Comparison of ENCODE assay signal across 17 mouse cellular contexts in the genomic region with DNA sequence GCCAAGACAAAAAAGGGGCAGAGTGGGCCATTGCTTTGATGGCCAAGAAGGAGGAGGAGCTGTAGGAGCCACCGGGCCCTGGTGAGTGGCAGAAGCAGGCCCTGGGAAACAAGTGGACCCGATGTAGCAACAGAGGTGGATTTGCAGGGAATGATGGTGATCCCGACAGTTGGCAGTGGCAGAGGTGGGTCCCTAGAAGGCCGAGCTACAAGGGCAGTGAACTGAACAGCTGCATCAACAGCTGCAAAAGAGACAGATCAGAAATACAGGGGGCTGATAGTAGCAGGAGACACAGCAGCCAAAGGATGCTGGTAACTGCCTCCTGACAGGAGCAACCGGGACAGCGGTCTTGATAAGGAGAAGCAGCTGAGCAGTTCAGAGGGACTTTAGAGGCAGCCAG.
"Had no signal": no experiment of that assay in that cellular context is flagged by ENCODE, and none has a peak within 500 bp of the region (broad histone marks: within the 10 kb centered on the region; RNA-seq: fewer than 3 reads in every experiment).

No protein-coding gene starts in this region.

- H3K27ac ChIP-seq: kidney, embryonic 15.5 days; left cerebral cortex, adult 2 months; liver, embryonic 12.5 days; midbrain, embryonic 13.5 days; neural tube, embryonic 15.5 days; stomach, embryonic 15.5 days had no signal

- DNase-seq: kidney, adult 2 months; kidney, postnatal 14 days; lung, embryonic 14.5 days; lung, postnatal 10 days; lung, postnatal 4 days; retina, postnatal 1 day; right cerebral cortex, postnatal 14 days; thymus, adult 2 months; thymus, postnatal 25 days had no signal

- ATAC-seq: intestine, embryonic 16.5 days; liver, embryonic 12.5 days; midbrain, embryonic 13.5 days had no signal

- H3K4me3 ChIP-seq: kidney, embryonic 15.5 days; left cerebral cortex, adult 2 months; liver, embryonic 12.5 days; megakaryocyte, embryonic 14.5 days; midbrain, embryonic 13.5 days; neural tube, embryonic 15.5 days; stomach, embryonic 15.5 days had no signal

- H3K36me3 ChIP-seq: kidney, embryonic 15.5 days; liver, embryonic 12.5 days; midbrain, embryonic 13.5 days; neural tube, embryonic 15.5 days; stomach, embryonic 15.5 days had no signal

- H3K4me2 ChIP-seq: kidney, embryonic 15.5 days; liver, embryonic 12.5 days; lung, embryonic 14.5 days; midbrain, embryonic 13.5 days; neural tube, embryonic 15.5 days; stomach, embryonic 15.5 days had no signal

- H3K9me3 ChIP-seq: kidney, embryonic 15.5 days; liver, embryonic 12.5 days; midbrain, embryonic 13.5 days; neural tube, embryonic 15.5 days; stomach, embryonic 15.5 days had no signal

- H3K4me1 ChIP-seq: kidney, embryonic 15.5 days; liver, embryonic 12.5 days; megakaryocyte, embryonic 14.5 days; midbrain, embryonic 13.5 days; neural tube, embryonic 15.5 days; stomach, embryonic 15.5 days had no signal

- H3K27me3 ChIP-seq: kidney, embryonic 15.5 days; liver, embryonic 12.5 days; megakaryocyte, embryonic 14.5 days; midbrain, embryonic 13.5 days; neural tube, embryonic 15.5 days; stomach, embryonic 15.5 days had no signal

- H3K9ac ChIP-seq: kidney, embryonic 15.5 days; liver, embryonic 12.5 days; lung, embryonic 14.5 days; midbrain, embryonic 13.5 days; neural tube, embryonic 15.5 days; stomach, embryonic 15.5 days had no signal
